Mouse (Mus musculus): ENCODE data around the gene Ano3. TPM values are rescaled to one million over a fixed set of nuclear protein-coding genes. Genes with fewer than 3 reads are reported as not detected.

Ano3 gene
- polyA plus RNA-seq, 1 experiment = 19.4 TPM

- Histone ChIP-seq H3K27ac (ENCODE audit: insufficient read depth, low read length) (no peak overlapping the region), H3K4me3 (ENCODE audit: insufficient read depth, low read length) (no peak overlapping the region), H3K4me1 (ENCODE audit: control insufficient read depth, insufficient read depth, low read length) (no peaks in the 10 kb centered on the region)
- TF ChIP-seq POLR2A (IDR thresholded peaks at IDR 0.05; ENCODE audit: low read depth, low read length) = no peak
- no peak for TF ChIP-seq CTCF (IDR thresholded peaks at IDR 0.05; ENCODE audit: borderline replicate concordance, insufficient read depth, low read length)
These were observed 210.9 kb downstream of the Ano3 start for GRCm38 (mm10) chr2:110739781-110740180.

- Histone ChIP-seq H3K27ac (ENCODE audit: insufficient read depth, low read length) (no peak overlapping the region), H3K4me3 (ENCODE audit: insufficient read depth, low read length) (no peak overlapping the region), H3K4me1 (ENCODE audit: control insufficient read depth, insufficient read depth, low read length) (no peaks in the 10 kb centered on the region)
- no peak for TF ChIP-seq POLR2A (IDR thresholded peaks at IDR 0.05; ENCODE audit: low read depth, low read length)
- no peak for TF ChIP-seq CTCF (IDR thresholded peaks at IDR 0.05; ENCODE audit: borderline replicate concordance, insufficient read depth, low read length)
These were observed 212.7 kb downstream of the Ano3 start for GRCm38 (mm10) chr2:110737981-110738380.

GRCm38 (mm10) chr2:110737236-110737635, 213.5 kb downstream of the Ano3 start:
- Histone ChIP-seq H3K4me1 (ENCODE audit: control insufficient read depth, insufficient read depth, low read length) (no peaks in the 10 kb centered on the region), H3K27ac (ENCODE audit: insufficient read depth, low read length) (no peak overlapping the region), H3K4me3 (ENCODE audit: insufficient read depth, low read length) (no peak overlapping the region)
- no peak for TF ChIP-seq POLR2A (IDR thresholded peaks at IDR 0.05; ENCODE audit: low read depth, low read length)
- no peak for TF ChIP-seq CTCF (IDR thresholded peaks at IDR 0.05; ENCODE audit: borderline replicate concordance, insufficient read depth, low read length)

- TF ChIP-seq CTCF (IDR thresholded peaks at IDR 0.05; ENCODE audit: borderline replicate concordance, insufficient read depth, low read length) (no peak), POLR2A (IDR thresholded peaks at IDR 0.05; ENCODE audit: low read depth, low read length) (no peak)
- Histone ChIP-seq H3K4me3 (ENCODE audit: insufficient read depth, low read length) (no peak overlapping the region), H3K27ac (ENCODE audit: insufficient read depth, low read length) (no peak overlapping the region), H3K4me1 (ENCODE audit: control insufficient read depth, insufficient read depth, low read length) (peaks cover 2% of the 10 kb centered on the region; the same call in 1 of the 2 replicates)
These were observed 224.6 kb downstream of the Ano3 start for GRCm38 (mm10) chr2:110726106-110726505.

GRCm38 (mm10) chr2:110722208-110722607, 228.5 kb downstream of the Ano3 start:
- H3K27ac ChIP-seq (ENCODE audit: insufficient read depth, low read length) = no peak overlapping the region
- TF ChIP-seq POLR2A (IDR thresholded peaks at IDR 0.05; ENCODE audit: low read depth, low read length) (no peak), CTCF (IDR thresholded peaks at IDR 0.05; ENCODE audit: borderline replicate concordance, insufficient read depth, low read length) (no peak)
- H3K4me3 ChIP-seq (ENCODE audit: insufficient read depth, low read length) = no peak overlapping the region
- H3K4me1 ChIP-seq (ENCODE audit: control insufficient read depth, insufficient read depth, low read length) = peaks cover 2% of the 10 kb centered on the region; the same call in 1 of the 2 replicates

- no peak for TF ChIP-seq CTCF (IDR thresholded peaks at IDR 0.05; ENCODE audit: borderline replicate concordance, insufficient read depth, low read length)
- TF ChIP-seq POLR2A (IDR thresholded peaks at IDR 0.05; ENCODE audit: low read depth, low read length) = no peak
- Histone ChIP-seq H3K4me3 (ENCODE audit: insufficient read depth, low read length) (no peak within 1 kb of the TSS), H3K27ac (ENCODE audit: insufficient read depth, low read length) (no peak within 1 kb of the TSS), H3K4me1 (ENCODE audit: control insufficient read depth, insufficient read depth, low read length) (peaks cover 2% of the 10 kb centered on the region; the same call in 1 of the 2 replicates)
These were observed 229.4 kb downstream of the Ano3 start, which contains the start of gene Muc15 for GRCm38 (mm10) chr2:110721290-110721753. TSS of gene Muc15 (plus strand) at chr2:110721340.

GRCm38 (mm10) chr2:110719051-110719450, 231.7 kb downstream of the Ano3 start:
- Histone ChIP-seq H3K4me3 (ENCODE audit: insufficient read depth, low read length) (no peak overlapping the region), H3K27ac (ENCODE audit: insufficient read depth, low read length) (no peak overlapping the region; the same call in 1 of the 2 replicates), H3K4me1 (ENCODE audit: control insufficient read depth, insufficient read depth, low read length) (peaks cover 2% of the 10 kb centered on the region; the same call in 1 of the 2 replicates)
- TF ChIP-seq CTCF (IDR thresholded peaks at IDR 0.05; ENCODE audit: borderline replicate concordance, insufficient read depth, low read length) = no peak
- no peak for TF ChIP-seq POLR2A (IDR thresholded peaks at IDR 0.05; ENCODE audit: low read depth, low read length)

- TF ChIP-seq POLR2A (IDR thresholded peaks at IDR 0.05; ENCODE audit: low read depth, low read length) (no peak), CTCF (IDR thresholded peaks at IDR 0.05; ENCODE audit: borderline replicate concordance, insufficient read depth, low read length) (no peak)
- H3K4me3 ChIP-seq (ENCODE audit: insufficient read depth, low read length) = no peak overlapping the region
- H3K27ac ChIP-seq (ENCODE audit: insufficient read depth, low read length) = peak overlapping the region; percentile 13; the same call in 1 of the 2 replicates
- H3K4me1 ChIP-seq (ENCODE audit: control insufficient read depth, insufficient read depth, low read length) = no peaks in the 10 kb centered on the region; the same call in 1 of the 2 replicates
These were observed 240.5 kb downstream of the Ano3 start for GRCm38 (mm10) chr2:110710055-110710720.

GRCm38 (mm10) chr2:110709436-110709835, 241.3 kb downstream of the Ano3 start:
- H3K4me1 ChIP-seq (ENCODE audit: control insufficient read depth, insufficient read depth, low read length) = no peaks in the 10 kb centered on the region; the same call in 1 of the 2 replicates
- no peak overlapping the region for H3K4me3 ChIP-seq (ENCODE audit: insufficient read depth, low read length)
- no peak for TF ChIP-seq POLR2A (IDR thresholded peaks at IDR 0.05; ENCODE audit: low read depth, low read length)
- no peak for TF ChIP-seq CTCF (IDR thresholded peaks at IDR 0.05; ENCODE audit: borderline replicate concordance, insufficient read depth, low read length)
- no peak overlapping the region; the same call in 1 of the 2 replicates for H3K27ac ChIP-seq (ENCODE audit: insufficient read depth, low read length)

- TF ChIP-seq POLR2A (IDR thresholded peaks at IDR 0.05; ENCODE audit: low read depth, low read length) (no peak), CTCF (IDR thresholded peaks at IDR 0.05; ENCODE audit: borderline replicate concordance, insufficient read depth, low read length) (no peak)
- peaks cover 2% of the 10 kb centered on the region for H3K4me1 ChIP-seq (ENCODE audit: control insufficient read depth, insufficient read depth, low read length)
- H3K27ac ChIP-seq (ENCODE audit: insufficient read depth, low read length) = no peak overlapping the region
- H3K4me3 ChIP-seq (ENCODE audit: insufficient read depth, low read length) = no peak overlapping the region
These were observed 279.6 kb downstream of the Ano3 start for GRCm38 (mm10) chr2:110671071-110671624.
